Mouse (Mus musculus) CH12.LX (cell line): Measurements from ENCODE around the gene Atp5b. TPM values are rescaled to one million over a fixed set of nuclear protein-coding genes. Genes with fewer than 3 reads are reported as not detected.
A peak's percentile ranks its signal among the peaks of the same experiment; 100 is the strongest.

Source experiments
- DNase-seq: peaks from one replicate; pipeline ENCODE4 v3.0.0-alpha.2; 2013; ENCODE audit errors: extremely low read depth
- H3K27ac ChIP-seq: 2 replicates; pipeline ENCODE4 v1.5.1; 2012; ENCODE audit warnings: low read depth, mild to moderate bottlenecking, control low read depth, moderate library complexity; ENCODE audit not compliant: insufficient read depth
- H3K27me3 ChIP-seq: replicated peaks from 2 replicates; pipeline ENCODE3; 2012; ENCODE audit warnings: inconsistent platforms
- H3K36me3 ChIP-seq, 2 experiments: replicated peaks in 1 of 2; 2 replicates each; pipeline versions ENCODE3 to v1.6.1; 2012; ENCODE audit warnings: inconsistent platforms in 1 of 2, low read length in 1 of 2, mild to moderate bottlenecking in 1 of 2, mixed read lengths in 1 of 2, moderate library complexity in 1 of 2; ENCODE audit not compliant: control insufficient read depth in 1 of 2, insufficient read depth in 1 of 2
- H3K4me1 ChIP-seq, 2 experiments: 2 replicates each; pipeline ENCODE4 v1.6.1; 2012; ENCODE audit warnings: inconsistent platforms in 1 of 2, moderate library complexity in 1 of 2; ENCODE audit not compliant: insufficient read depth in 2 of 2, control insufficient read depth in 1 of 2
- H3K4me2 ChIP-seq: 2 replicates; pipeline ENCODE4 v1.6.1; 2012; ENCODE audit warnings: low read depth, mild to moderate bottlenecking, control low read depth; ENCODE audit not compliant: poor library complexity, insufficient read depth, severe bottlenecking
- H3K4me3 ChIP-seq, 3 experiments: fragments of 150-350 bp in 1 of 3; sonication (generic) in 1 of 3; replicated peaks in 1 of 3; 2 replicates each; pipeline versions ENCODE3 to v1.5.1; 2011 to 2012; ENCODE audit warnings: low read depth in 2 of 3, low read length in 2 of 3, mild to moderate bottlenecking in 2 of 3, moderate library complexity in 2 of 3, control low read depth in 1 of 3, improper control_type of control experiment in 1 of 3, inconsistent platforms in 1 of 3, mixed read lengths in 1 of 3; ENCODE audit not compliant: poor library complexity in 1 of 3
- H3K79me2 ChIP-seq: replicated peaks from 2 replicates; pipeline ENCODE4 v1.6.1; 2012; ENCODE audit warnings: mild to moderate bottlenecking, moderate library complexity; ENCODE audit not compliant: control insufficient read depth, poor library complexity, insufficient read depth, severe bottlenecking; ENCODE audit errors: extremely low read depth
- H3K9ac ChIP-seq: 2 replicates; pipeline ENCODE4 v1.6.1; 2012; ENCODE audit warnings: low read depth, mild to moderate bottlenecking, control low read depth, moderate library complexity; ENCODE audit not compliant: insufficient read depth
- H3K9me3 ChIP-seq: replicated peaks from 2 replicates; pipeline ENCODE3; 2012; ENCODE audit warnings: low read length, inconsistent platforms, mixed read lengths
- CHD1 ChIP-seq: IDR thresholded peaks from 2 replicates; pipeline ENCODE4 v1.6.1; 2012; ENCODE audit warnings: low read depth, low read length, improper control_type of control experiment, inconsistent platforms
- CHD2 ChIP-seq: IDR thresholded peaks from 2 replicates; pipeline ENCODE4 v1.6.1; 2011; ENCODE audit warnings: low read length, improper control_type of control experiment
- CTCF ChIP-seq, 2 experiments: IDR thresholded peaks in 1 of 2; conservative IDR thresholded peaks in 1 of 2; 2 replicates each; pipeline ENCODE4 v1.5.1; 2011 to 2012; ENCODE audit warnings: low read depth in 2 of 2, low read length in 2 of 2, improper control_type of control experiment in 1 of 2, inconsistent platforms in 1 of 2, mild to moderate bottlenecking in 1 of 2, moderate library complexity in 1 of 2
- E2F4 ChIP-seq: IDR thresholded peaks from 2 replicates; pipeline ENCODE4 v1.6.1; 2011; ENCODE audit warnings: low read depth, low read length, improper control_type of control experiment; ENCODE audit not compliant: insufficient replicate concordance
- ELF1 ChIP-seq: IDR thresholded peaks from 2 replicates; pipeline ENCODE4 v1.6.1; 2014; ENCODE audit warnings: low read depth, mild to moderate bottlenecking, inconsistent platforms, low read length, improper control_type of control experiment
- EP300 ChIP-seq: IDR thresholded peaks from 2 replicates; pipeline ENCODE4 v1.6.1; 2011; ENCODE audit warnings: low read length, improper control_type of control experiment
- HCFC1 ChIP-seq: IDR thresholded peaks from 2 replicates; pipeline ENCODE4 v1.6.1; 2012; ENCODE audit warnings: low read depth, mild to moderate bottlenecking, inconsistent platforms, low read length, improper control_type of control experiment
- IRF4 ChIP-seq: IDR thresholded peaks from 2 replicates; pipeline ENCODE4 v1.6.1; 2014; ENCODE audit warnings: low read depth, mild to moderate bottlenecking, inconsistent platforms, low read length, improper control_type of control experiment
- JUN ChIP-seq: IDR thresholded peaks from 2 replicates; pipeline ENCODE4 v1.6.1; 2011; ENCODE audit warnings: low read depth, mild to moderate bottlenecking, low read length, improper control_type of control experiment, moderate library complexity; ENCODE audit not compliant: insufficient read depth
- JUND ChIP-seq: conservative IDR thresholded peaks from 2 replicates; pipeline ENCODE4 v1.6.1; 2011; ENCODE audit warnings: low read depth, low read length, improper control_type of control experiment
- MAFK ChIP-seq: IDR thresholded peaks from 2 replicates; pipeline ENCODE4 v1.6.1; 2011; ENCODE audit warnings: low read length, improper control_type of control experiment; ENCODE audit not compliant: insufficient replicate concordance
- MAX ChIP-seq: IDR thresholded peaks from 2 replicates; pipeline ENCODE4 v1.6.1; 2011; ENCODE audit warnings: low read length, improper control_type of control experiment
- MAZ ChIP-seq: IDR thresholded peaks from 2 replicates; pipeline ENCODE4 v1.6.1; 2012; ENCODE audit warnings: low read depth, mild to moderate bottlenecking, inconsistent platforms, low read length, improper control_type of control experiment, moderate library complexity
- MXI1 ChIP-seq: IDR thresholded peaks from 2 replicates; pipeline ENCODE4 v1.6.1; 2011; ENCODE audit warnings: mild to moderate bottlenecking, low read depth, low read length, improper control_type of control experiment
- MYC ChIP-seq: IDR thresholded peaks from 2 replicates; pipeline ENCODE4 v1.6.1; 2011; ENCODE audit warnings: low read depth, mild to moderate bottlenecking, improper control_type of control experiment, low read length
- NELFE ChIP-seq: IDR thresholded peaks from 2 replicates; pipeline ENCODE4 v1.6.1; 2011; ENCODE audit warnings: low read depth, low read length, improper control_type of control experiment
- NRF1 ChIP-seq: IDR thresholded peaks from 2 replicates; pipeline ENCODE4 v1.6.1; 2014; ENCODE audit warnings: low read depth, mild to moderate bottlenecking, inconsistent platforms, low read length, improper control_type of control experiment, moderate library complexity
- PAX5 ChIP-seq: IDR thresholded peaks from 2 replicates; pipeline ENCODE4 v1.6.1; 2012; ENCODE audit warnings: low read length, inconsistent platforms, mixed read lengths
- POLR2A ChIP-seq: IDR thresholded peaks from 2 replicates; pipeline ENCODE4 v1.6.1; 2011; ENCODE audit warnings: low read depth, mild to moderate bottlenecking, improper control_type of control experiment, low read length
- POLR2AphosphoS2 ChIP-seq: IDR thresholded peaks from 2 replicates; pipeline ENCODE4 v1.6.1; 2011; ENCODE audit warnings: low read depth, low read length, improper control_type of control experiment
- SMC3 ChIP-seq: IDR thresholded peaks from 2 replicates; pipeline ENCODE4 v1.6.1; 2011; ENCODE audit warnings: low read depth, low read length, improper control_type of control experiment
- TBP ChIP-seq: conservative IDR thresholded peaks from 2 replicates; pipeline ENCODE4 v1.6.1; 2011; ENCODE audit warnings: low read depth, low read length, improper control_type of control experiment
- TCF12 ChIP-seq: IDR thresholded peaks from 2 replicates; pipeline ENCODE4 v1.6.1; 2014; ENCODE audit warnings: low read depth, mild to moderate bottlenecking, inconsistent platforms, low read length, improper control_type of control experiment
- ZKSCAN1 ChIP-seq: IDR thresholded peaks from 2 replicates; pipeline ENCODE4 v1.6.1; 2012; ENCODE audit warnings: low read depth, inconsistent platforms, low read length, improper control_type of control experiment, borderline replicate concordance
- ZNF384 ChIP-seq: IDR thresholded peaks from 2 replicates; pipeline ENCODE4 v1.6.1; 2012; ENCODE audit warnings: low read depth, low read length, improper control_type of control experiment, inconsistent platforms
- dilution Hi-C: fragments of 300-500 bp; cut with MboI; formaldehyde crosslinking; loops from 2 replicates; pipeline ENCODE4 v1.14.3; 2020; ENCODE audit warnings: low sequenced_read_pairs; ENCODE audit not compliant: extremely low pct_unique_long_range_greater_than_20kb, extremely low pct_ligation_motif_present
- in situ Hi-C: fragments of 300-500 bp; cut with MboI; formaldehyde crosslinking; loops from 3 replicates; pipeline ENCODE4 v1.14.3; 2019; ENCODE audit warnings: low sequenced_read_pairs, low pct_ligation_motif_present, low pct_unique_long_range_greater_than_20kb, mixed read lengths
- polyA plus RNA-seq: library from polyadenylated mRNA; unstranded; fragments of >175 nt; gene quantifications from 2 replicates; pipeline ENCODE4 v1.2.1, GENCODE M21; 2012; ENCODE audit warnings: low read depth; ENCODE audit not compliant: insufficient read length
- total RNA-seq, 2 experiments: library from RNA; depleted of rRNA; stranded (reverse); fragments of 300-350 nt in 1 of 2; fragments of >200 nt in 1 of 2; gene quantifications; 2 replicates each; pipeline ENCODE4 v1.2.3; 2012 to 2014

Gene Atp5b
- total and polyA plus RNA-seq, 3 experiments: 1,607 to 1,775 (median 1,695) TPM

GRCm38 (mm10) chr10:128058601-128059151, 24.4 kb upstream of the Atp5b start, which contains the start of gene Ptges3:
Gene Ptges3, plus strand, starts transcription at chr10:128058954.
- dilution Hi-C loops (no loop called here), in situ Hi-C loops (no loop called here)
- TF ChIP-seq MXI1 (peak; percentile 55; the same call in 1 of the 2 replicates), MYC (0 out of 2 replicates have a peak, but pooled peaks have one; percentile 52), TBP (no peak), CHD2 (peak; percentile 97), TCF12 (peak; percentile 77), JUN (no peak), E2F4 (peak; percentile 48; the same call in 1 of the 2 replicates), ZKSCAN1 (no peak), POLR2AphosphoS2 (no peak), POLR2A (peak; percentile 96), SMC3 (no peak), MAFK (peak; percentile 73; the same call in 1 of the 2 replicates), ELF1 (peak; percentile 75), IRF4 (peak; percentile 50; the same call in 1 of the 2 replicates), CTCF (conservative IDR thresholded peaks at IDR 0.05 in 1 of 2, IDR thresholded peaks at IDR 0.05 in 1 of 2; ENCODE audit: low read depth in 2 of 2, low read length in 2 of 2) (no peak), NELFE (peak; percentile 95), CHD1 (no peak), NRF1 (peak; percentile 92), HCFC1 (peak; percentile 73), EP300 (no peak), JUND (no peak), PAX5 (no peak), MAZ (no peak; the same call in 1 of the 2 replicates), MAX (peak; percentile 42), ZNF384 (no peak)
- Histone ChIP-seq H3K4me3 (peak within 1 kb of the TSS; percentile 88 to 97 (median 90)), H3K9me3 (no peaks in the 10 kb centered on the region), H3K79me2 (peaks cover 46% of the 10 kb centered on the region), H3K9ac (peak within 1 kb of the TSS; percentile 99), H3K27ac (peak within 1 kb of the TSS; percentile 91), H3K4me1 (peaks cover 3 to 31% of the 10 kb centered on the region in 2 experiments; a peak in 2 of 4 replicates), H3K27me3 (no peaks in the 10 kb centered on the region), H3K4me2 (peak within 1 kb of the TSS; percentile 82), H3K36me3 (peaks cover 3 to 22% of the 10 kb centered on the region in 2 experiments)
- DNase-seq: peak; percentile 95
